Mouse (Mus musculus) T-helper 17 cell (primary cell): ENCODE results near the gene Bbx.

Source experiments
- in situ Hi-C, 2 experiments: fragments of 300-600 bp; cut with MboI, MseI; formaldehyde crosslinking; loops; 1 replicate in 1 of 2; 2 replicates in 1 of 2; pipeline ENCODE4 v1.15.1; 2025; ENCODE audit warnings: high pct_unique_total_duplicates in 2 of 2

Bbx gene

DNA sequence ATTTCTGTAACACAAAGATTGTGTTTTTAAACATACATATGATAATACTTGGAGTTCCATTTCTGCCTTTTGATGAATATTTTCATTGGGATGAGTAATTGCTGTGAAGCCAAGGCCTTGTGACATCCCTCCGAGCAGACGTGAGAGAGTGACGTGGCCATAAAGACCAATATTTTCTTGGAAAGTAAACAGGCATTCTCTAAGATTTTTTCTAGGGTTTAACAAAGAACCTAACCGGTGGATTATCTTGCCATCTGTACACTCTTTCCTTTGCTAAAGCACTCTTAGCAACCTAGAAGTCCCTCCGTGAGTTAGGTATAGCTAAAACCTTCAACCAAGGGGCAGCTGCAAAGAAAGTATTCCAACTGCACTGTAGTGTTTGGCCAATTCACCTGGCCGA is 32.4 kb downstream of the Bbx start:
- in situ Hi-C loops = no loop called here

DNA sequence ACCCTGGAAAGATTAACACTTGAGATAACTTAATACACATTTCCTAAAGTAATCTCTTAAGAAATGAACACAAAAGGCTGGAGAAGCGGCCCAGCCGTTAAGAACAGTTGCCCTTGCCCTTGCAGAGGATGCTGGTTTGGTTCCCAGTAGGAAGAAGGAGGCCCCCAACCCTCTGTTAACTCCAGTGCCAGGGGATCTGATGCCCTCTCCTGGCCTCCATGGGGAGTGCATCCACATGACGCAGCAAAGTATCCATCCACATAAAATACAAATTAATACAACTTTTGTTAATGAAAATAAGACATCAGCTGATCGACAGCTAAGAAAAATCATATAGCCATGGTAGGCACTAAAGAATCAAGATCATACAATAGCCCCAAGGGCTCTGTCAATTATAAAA is 33.6 kb downstream of the Bbx start:
- in situ Hi-C loops = no loop called here

DNA sequence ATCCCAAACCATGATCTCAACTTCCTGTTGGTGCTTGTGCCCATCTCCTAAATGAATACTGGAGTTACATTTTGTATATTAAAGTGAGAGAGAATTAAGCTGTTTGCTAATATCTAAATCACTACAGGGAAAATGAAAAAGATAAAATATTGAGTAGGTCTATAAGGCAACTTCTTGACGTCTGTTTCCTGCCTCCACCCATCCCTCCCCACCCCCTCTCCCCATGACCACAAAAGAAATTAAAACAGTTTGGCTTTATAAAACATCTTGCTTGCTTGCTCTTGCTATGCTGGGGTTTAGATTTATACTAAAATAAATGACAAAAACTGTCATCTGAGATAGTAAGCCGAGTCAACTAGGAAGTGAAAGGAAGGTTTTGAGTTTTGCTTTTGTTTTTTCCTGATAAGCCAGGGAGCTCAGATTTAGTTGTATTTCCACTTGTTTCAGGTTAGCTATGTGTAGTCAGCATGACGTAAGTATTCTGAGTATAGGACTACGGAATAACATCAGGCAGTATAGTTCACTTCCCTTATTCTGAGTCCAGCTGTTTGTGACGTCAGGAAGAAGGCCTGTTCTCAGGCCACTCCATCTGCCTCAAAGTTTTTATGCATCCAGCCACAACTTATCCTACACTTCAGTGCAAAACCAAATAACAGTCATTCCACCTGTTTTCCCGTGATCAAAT is 36.1 kb downstream of the Bbx start:
- in situ Hi-C loops = no loop called here

DNA sequence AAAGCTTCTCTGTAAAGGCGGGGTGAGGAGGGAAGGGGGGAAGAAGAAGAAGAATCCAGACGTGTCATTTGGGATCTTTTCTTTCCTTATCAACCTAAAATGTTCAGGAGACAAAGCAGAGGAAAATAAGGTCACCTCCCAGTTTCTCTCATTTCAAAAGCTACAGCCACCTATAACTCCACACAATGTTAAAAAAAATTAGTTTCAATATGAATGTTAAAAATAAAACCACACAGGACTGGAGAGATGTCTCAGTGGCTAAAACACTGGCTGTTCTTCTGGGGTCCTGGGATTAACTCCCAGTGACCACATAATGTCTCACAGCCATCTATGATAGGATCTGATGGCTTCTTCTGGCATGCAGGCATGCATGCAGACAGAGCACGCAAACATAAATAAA is 43.7 kb downstream of the Bbx start:
- in situ Hi-C loops = no loop called here

DNA sequence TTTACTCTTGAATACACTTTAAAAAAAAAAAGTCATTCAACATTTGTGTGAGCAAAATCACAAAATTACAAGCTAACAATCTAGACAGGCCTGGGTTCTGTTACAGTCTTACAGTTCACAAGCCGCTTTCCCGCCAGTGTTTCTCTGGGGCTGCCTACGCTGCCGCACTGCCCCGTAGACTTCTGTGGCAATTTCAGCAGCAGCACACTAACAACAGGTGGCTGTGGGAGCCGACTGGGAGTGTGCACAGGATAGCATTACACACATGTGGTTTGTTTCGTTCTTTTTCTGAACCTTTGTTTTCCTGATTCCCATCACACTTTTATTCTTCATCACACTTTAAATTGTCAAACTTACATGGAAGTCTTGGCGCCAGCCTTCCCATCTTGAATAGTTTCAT is 48.6 kb downstream of the Bbx start:
- in situ Hi-C loops = no loop called here

DNA sequence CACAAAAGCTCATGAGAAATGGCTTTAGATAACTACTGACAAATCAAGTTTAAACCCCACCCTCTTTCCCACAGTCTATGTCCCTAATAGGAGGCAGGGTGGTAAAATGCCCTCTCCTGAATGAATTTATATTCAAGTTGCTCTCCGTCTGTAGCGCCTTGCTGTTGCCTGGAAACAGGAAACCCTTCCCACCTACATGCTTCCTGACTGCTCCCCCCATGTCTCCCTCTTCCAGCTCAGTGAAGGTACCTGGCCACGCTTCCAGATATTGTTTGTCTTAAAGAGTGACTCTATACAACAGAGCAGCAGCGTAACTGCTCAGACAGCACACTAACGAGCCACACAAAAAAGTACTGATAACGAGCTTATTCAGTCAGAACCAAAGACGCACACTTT is 50.8 kb downstream of the Bbx start:
- in situ Hi-C loops = no loop called here

DNA sequence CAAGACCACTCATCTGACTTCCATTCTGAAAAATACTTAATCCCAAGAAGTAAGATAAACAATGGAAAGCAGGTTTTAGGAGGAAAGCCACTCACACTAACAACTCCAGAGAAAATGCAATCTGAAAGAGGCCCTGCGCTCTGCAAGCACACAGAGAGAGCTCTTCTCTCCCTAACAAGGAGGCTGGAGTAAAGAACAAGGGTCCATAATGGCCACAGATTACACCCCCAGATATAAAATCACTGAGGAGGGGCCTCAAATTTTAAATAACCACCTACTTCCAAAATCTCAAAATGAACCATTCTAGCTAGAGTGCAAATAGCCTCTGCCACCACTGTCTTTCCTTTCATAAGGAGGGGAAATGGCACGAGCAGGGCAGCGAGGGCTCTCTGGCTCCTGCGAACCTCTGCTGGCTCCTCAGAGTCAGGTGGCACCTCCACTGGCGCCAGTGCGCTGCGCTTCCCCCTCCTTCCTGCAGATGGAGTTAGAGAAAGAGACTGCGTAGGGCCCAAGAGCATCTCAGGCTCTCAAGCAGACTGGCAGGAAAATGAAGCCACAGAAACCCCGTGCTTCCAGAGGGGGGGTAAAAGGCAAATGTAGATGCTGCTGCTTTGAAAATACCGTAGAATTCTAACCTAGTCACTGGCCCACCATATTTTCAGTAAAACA is 51.4 kb downstream of the Bbx start:
- in situ Hi-C loops = no loop called here

DNA sequence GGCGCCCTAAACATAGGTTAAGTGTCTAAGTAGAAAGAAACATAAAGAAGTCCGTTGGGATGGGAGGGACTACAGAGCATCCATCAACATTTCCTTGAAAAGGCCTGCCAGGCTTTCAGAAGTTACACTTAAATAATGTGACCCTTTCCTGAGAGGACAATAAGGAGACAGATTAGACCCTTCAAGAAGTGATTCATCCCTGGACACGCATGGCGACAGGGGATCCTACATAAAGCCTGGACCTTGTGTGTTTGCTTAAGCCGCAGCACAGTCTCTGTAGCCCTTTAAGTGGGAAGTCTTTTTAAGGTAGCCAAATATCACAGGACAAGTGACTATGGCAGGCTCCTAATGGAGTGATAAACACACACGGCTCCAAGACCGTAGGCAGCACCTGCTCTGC is 52.0 kb downstream of the Bbx start:
- in situ Hi-C loops = no loop called here

DNA sequence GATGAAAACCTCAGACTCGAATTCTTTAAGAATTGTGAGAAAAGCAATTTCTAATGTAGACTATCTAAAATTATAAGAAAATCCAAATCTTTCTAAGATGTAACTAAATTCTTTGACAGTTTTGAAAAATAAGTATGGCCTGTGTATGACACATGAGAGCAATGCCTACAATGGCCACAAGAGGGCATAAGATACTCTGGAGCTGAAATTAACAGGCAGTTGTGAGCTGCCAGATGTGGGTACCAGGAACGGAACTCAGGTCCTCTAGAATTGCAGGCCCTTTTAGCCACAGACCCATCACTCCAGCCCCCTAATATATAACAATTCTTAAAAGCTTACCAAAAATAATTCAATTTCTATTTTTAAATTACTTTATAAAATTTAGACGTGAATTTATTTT is 57.6 kb downstream of the Bbx start:
- in situ Hi-C loops = loop anchor here in 1 of 2 experiments (5.0 to 10.0 kb wide), 2 partner anchors 363 to 880 kb away; no protein-coding TSS in a partner anchor

DNA sequence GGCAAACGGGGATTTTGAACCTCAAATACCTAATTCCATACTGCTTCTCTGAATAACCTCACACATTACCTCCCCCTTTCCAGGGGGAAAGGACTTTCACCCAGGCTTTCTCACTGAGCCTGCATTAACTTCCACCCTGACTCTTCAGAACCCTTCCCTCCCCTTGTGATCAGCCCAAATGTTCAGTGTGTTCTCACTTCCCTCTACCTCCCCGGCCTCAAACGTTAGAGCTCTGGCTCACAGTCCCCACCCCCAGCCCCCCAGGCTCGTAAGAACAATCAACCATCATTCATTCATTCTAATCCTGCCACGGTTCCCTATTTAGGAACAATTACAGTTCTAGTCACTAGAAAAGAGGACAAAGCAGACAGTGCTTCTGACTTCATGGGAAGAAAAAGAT is 58.5 kb downstream of the Bbx start:
- in situ Hi-C loops = loop anchor here in 1 of 2 experiments (5.0 to 10.0 kb wide), 2 partner anchors 364 to 879 kb away; no protein-coding TSS in a partner anchor

DNA sequence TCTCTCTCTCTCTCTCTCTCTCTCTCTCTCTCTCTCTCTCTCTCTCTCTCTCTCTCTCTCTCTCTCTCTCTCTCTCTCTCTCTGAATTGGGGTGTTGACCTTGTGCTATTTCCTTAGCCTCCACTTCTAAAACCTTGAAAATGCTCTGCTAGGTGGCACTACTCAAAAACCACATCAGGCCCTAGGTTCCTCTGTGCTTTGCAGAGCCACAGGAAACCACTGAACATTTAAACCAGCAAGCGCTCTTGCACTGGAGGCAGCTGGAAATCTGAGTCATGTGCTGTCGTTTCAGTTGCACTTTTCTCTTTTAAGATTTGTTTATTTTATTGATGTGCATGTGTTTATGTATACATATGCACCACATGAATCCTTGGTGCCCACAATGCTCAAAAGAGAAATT is 59.6 kb downstream of the Bbx start:
- in situ Hi-C loops = loop anchor here in 1 of 2 experiments (5.0 to 10.0 kb wide), 2 partner anchors 365 to 878 kb away; no protein-coding TSS in a partner anchor

DNA sequence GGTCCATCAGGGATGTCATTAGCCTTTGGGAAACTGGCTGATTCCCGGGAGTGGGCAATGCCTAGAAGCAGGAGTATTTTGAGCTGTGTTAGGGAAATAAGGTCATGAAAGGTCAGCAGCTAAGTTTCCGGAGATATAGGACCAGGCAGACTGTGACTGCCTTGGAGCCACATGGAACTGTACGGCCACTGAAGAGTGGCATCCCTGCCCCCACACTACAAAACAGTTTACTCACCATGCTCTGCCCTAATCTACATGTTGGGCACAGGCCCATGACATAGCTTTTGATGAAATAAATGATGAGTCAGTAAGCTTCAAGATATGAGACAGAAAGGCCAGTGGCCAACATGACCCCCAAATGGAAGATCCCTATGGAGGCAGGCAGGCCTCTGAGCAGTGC is 60.7 kb downstream of the Bbx start:
- in situ Hi-C loops = loop anchor here in 1 of 2 experiments (5.0 to 10.0 kb wide), 2 partner anchors 366 to 877 kb away; no protein-coding TSS in a partner anchor

DNA sequence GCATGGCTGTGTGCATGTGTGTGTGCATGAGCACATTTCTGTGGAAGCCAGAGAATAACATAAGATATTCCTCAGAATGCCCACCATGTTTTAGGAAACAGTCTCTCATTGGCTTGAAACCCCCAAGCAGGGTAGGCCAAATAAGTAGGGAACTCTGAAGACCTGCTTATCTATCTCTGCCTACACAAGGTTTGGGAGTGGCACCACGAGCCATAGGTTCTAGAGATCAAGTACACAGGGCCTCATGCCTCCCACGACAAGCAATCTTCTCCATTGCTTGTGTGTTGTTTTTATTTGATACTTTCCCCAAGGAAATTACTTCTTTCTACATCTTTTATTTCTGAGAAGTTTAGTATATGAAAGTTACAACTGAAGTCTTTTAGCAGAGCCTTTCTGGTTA is 61.8 kb downstream of the Bbx start:
- in situ Hi-C loops = loop anchor here in 1 of 2 experiments (5.0 to 10.0 kb wide), 2 partner anchors 367 to 876 kb away; no protein-coding TSS in a partner anchor

DNA sequence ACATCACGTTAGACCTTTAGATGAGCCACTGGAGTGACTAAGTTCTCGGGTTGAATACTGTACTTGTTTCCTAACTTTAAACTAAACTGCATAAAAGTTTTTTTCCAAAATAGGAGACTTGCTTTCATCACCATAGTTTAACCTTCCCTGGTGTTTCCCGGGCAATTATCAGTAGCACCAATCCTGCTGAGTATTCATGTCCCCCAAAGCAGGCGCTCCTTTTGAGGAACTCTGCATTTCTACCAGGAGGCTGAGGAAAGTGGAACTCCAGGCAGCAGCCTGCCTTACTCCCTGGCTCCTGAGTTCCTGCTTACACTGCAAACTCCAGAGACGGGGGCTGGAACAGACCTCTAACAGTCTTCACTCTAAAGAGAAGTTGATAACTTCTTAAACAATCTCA is 65.6 kb downstream of the Bbx start:
- in situ Hi-C loops = no loop called here

DNA sequence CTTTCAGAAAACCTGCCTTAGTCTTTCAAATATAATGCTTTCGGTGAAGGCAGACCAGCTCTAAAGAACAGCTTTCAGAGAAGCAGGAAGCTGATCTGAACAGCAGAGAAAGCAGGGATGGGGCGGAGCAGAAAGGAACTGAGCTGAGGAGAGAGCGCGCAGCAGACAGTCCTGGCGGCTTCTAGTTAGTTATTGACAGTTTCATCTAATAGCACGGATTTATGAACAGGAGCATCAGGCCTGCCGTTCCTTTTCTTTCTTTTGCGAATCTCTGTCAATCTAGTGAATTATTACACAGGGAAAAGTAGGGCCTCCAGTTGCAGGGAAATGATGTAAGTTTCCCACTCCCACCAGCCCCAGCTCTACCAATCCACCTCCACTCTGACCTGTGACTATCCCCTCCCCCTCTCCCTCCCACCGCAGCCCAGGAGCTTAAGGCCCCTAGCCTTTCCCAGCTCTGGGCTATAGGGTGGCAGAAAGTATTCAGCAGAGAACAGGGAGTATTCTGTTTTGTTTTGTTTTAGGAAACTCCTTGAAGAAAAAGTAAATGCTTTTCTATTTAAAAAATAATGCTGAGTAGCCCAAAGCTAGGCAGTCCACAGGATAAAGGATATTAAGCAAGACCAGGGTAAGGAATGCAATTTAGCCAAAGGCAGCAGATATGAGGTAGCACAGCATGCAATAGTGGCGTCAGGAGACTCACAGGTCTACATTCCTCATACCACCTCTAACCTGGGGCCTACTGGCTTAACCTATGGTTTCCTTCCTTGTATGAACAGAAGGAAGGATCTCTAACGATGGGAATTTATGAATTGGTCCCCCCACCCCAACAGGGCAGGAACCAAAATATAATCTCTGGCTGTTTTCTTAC is 67.8 kb downstream of the Bbx start:
- in situ Hi-C loops = no loop called here

DNA sequence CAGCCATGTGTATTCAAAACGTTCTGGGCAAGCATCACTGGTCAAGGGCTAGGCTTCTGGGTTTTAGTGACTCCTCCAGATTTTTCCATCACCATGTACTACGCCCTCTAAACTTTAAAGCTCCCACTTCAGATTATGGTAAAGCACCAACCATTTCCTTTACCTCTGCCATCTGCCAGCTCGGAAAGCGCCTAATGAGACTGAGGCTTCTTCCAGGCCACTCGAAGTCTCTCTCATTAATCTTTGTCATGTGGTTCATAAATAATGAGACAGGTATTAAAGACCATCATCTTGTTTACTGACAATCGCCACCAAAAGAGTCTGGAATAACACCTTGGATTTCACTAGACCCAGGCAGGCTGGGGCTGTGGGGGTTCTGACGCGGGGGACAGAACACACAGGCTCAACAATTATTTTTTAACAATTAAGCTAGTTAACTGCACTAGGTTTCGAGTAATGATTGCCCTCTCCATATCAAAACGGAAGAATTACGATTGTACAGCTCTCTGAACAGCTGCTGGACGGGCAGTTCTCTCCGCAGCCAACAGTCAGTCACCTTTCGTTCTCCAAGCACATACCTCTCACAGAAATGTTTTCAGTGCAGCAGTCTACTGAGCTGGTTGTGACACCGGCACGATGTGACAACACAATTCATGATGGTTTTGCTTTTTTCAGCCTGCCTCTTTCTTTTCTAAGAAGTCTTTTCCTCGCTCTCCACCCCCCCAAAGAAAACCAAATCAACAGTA is 68.6 kb downstream of the Bbx start:
- in situ Hi-C loops = no loop called here

DNA sequence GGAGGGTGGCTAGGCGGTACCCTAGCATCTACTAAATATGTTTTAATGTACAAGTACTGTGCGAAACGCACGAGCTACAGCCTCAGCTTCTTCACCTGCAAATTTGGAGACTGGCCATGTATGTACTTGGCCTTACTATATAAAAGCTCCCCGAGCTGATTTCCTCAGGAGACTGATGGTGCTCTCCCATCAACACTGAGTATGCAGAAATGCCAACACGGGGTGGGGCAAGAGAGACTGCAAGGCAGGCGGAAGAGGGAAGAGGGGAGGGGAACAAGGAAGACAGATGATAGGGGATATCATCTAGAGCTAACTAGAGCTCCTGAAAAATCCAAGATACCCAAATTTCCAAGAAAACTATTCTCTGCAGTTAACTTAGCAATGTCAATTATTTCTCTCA is 71.6 kb downstream of the Bbx start:
- in situ Hi-C loops = no loop called here

DNA sequence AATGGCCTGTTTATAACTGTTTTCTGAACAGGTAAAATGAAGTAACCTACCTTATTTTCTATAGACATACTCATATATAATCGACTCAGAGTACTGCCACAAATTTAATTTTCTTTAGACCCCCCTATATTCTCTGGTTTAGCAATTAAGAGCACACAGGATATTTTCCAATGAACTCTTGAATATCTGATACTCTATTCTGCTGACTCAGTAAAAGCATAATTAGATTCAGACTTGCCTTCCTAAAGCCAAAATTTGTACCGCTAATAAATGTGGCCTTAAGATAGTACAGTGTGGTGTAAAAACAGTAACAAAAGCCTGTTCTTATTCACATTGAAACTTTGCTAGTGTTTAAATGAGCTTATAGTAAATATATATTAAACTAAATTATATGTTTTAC is 102.5 kb downstream of the Bbx start:
- in situ Hi-C loops = no loop called here

DNA sequence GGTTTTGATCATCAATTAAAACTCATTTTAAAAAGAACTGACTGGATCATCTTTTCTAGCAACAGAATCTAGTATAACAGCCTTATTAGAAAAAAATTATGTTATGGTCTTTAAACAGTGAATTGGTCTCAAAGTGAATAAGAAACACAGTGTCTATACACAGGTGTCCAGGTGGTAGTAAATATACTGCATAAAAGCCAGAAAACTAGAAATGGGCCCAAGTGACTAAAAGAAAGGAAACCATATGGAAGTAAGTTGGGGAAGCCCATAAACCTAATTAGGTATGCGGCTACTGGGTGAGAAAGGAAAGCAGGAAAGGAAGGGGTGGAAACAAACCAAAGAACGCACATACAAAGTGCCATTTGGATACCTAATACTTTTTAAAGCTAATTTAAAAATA is 107.4 kb downstream of the Bbx start:
- in situ Hi-C loops = no loop called here

DNA sequence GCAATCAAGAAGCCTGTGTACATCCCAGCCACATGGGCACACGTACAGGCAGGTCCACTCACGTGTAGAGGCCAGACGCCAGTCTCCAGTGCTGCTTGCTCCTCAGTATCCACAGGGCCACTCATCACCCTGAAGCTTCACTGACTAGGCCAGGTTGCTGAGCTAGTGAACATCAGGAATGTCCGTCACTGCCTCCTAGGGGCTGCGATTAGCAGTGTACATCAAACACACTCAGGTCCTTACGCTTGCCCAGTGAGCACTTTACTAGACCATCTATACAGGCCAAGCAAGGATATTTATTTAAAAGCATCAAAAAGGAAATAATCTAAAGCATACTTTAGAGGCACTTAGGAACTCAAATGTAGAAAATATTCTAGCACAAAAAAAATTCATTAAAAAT is 107.9 kb downstream of the Bbx start:
- in situ Hi-C loops = no loop called here

DNA sequence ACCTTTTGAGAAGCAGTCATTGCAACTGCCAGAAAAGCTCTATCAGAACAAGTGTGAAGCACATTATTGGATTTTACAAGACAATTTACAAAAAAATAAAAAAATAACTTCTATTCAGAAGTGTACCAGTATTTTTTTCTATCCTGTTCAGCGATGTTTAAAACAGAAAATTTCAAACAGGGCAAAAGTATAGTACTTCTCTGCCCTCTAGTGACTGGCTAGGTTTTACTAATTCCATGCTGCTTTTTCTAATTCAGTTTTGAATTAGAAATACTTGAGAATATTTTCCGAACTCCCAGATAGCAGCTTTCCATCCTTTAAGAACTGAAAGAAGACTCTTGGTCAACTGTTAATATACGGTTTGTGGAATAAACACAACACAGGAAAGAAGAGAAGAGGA is 110.8 kb downstream of the Bbx start:
- in situ Hi-C loops = no loop called here
